Mouse (Mus musculus): ENCODE measurements around the gene Cpn1.

The Cpn1 gene

DNA sequence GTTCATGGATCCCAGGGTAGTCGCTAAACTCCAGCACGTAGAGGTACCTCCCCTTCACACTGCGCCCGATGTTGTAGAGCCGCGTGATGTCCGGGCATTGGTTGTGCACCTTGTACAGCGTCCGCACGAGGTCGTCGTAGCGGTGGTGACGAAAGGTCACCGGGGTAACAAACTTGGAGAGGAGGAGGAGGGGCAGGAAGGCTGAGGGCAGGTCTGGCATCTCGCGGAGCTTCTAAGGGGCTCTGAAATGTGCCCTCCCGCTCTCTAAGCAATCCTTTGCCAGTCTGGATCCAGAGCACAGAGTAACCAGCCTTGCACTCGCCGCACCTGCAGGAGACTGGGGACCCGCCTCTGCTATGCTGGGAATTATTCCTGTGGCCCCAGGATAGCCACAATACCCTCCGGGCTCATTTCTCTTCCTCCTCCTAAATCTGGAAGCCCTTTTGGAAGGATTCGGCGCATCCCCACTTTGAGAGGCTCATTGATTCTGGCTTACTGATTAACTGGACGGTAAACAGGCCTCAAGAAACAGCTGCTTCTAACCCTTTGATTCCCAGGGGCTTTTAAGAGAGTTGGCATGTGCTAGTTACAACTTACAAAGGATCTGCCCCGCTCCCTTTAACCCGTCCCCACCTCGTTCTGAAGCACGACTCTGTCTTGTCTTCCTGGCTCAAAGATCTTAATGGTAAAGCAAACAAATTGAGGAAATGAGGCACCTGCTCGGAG is at the start of gene Cpn1:
Gene Cpn1, minus strand, starts transcription at position 488 of the 726 bp plus-strand sequence.
- peak; percentile 77 for DNase-seq

DNA sequence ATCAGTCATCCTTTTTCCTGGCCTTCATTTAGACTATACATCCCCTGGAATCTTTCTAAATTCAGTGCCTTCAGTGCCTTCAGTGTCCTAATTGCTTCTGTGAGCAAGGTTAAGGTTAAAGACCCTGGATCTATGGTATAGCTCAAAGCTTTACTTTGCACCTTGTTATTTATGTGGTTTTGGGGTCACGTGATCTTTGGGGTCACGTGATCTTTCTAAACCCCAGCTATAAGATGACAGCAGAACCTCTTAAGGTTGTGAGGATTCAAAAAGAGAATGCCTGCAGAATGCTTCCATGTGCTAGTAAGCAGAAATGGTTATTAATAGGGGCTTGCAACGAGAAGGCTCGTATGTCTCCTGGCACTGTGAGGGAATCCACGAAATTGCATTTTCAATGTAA is 47.0 kb upstream of the Cpn1 start:
- no peak for DNase-seq

DNA sequence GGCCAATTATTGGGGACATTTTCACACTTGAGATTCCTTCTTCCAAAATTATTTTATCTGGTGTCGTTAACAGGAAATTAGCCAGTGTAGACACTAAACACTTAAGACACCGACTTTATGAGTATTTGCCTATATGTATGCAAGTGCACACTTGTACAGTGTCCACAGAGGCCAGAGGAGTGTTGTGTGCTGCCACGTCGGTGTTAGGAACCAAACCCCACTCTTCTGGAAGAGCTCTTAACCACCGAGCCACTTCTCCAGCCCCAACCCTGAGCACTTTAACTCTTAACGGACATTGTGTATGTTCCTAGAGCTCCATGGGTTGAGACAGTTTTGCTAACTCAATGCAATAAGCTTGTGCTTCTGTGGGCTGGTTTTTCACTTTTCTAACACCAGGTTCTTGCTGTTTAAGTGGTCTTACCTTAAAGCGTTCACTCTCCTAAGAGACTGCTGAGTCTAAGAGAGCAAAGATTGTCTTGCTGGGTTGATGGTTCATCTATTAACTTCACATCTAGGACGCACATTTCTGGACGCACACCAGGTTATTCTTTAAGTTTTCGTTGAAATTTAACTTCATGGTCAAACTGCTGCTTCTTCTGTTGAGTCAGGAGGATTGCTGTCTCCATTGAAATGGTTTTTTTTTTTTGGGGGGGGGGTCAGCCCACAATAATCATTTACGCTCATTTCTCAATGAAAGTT is 45.8 kb upstream of the Cpn1 start:
- peak; percentile 90 for DNase-seq

- DNase-seq, result no peak
Measured at GRCm38 (mm10) chr19:44030024-44030423, 43.7 kb upstream of the Cpn1 start.

DNA sequence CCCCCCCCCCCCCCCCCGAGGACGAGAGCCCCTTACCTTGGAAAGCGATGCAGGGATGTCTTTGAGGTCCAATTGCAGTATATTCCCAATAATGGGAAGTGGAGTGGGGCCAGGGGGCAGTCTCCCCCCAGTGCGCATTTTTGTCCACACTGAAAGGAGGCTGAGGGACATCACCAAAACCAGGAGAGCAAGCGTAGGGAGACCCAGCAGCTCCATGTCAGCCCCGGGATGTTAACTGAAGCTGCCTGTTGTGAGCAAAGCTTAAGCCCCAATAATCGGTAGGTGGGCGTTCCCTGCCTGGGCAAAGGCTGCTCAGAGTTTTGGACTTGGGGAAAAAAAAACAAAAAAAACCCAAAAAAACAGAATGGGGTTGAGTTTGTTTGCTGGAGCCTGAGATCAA is 42.6 kb upstream of the Cpn1 start, which contains the start of gene Cyp2c23:
Gene Cyp2c23, minus strand, starts transcription at position 237 of the 400 bp plus-strand sequence.
- DNase-seq, result no peak

GRCm38 (mm10) chr19:44026956-44027530 is 40.7 kb upstream of the Cpn1 start:
- DNase-seq, result peak; percentile 76

DNA sequence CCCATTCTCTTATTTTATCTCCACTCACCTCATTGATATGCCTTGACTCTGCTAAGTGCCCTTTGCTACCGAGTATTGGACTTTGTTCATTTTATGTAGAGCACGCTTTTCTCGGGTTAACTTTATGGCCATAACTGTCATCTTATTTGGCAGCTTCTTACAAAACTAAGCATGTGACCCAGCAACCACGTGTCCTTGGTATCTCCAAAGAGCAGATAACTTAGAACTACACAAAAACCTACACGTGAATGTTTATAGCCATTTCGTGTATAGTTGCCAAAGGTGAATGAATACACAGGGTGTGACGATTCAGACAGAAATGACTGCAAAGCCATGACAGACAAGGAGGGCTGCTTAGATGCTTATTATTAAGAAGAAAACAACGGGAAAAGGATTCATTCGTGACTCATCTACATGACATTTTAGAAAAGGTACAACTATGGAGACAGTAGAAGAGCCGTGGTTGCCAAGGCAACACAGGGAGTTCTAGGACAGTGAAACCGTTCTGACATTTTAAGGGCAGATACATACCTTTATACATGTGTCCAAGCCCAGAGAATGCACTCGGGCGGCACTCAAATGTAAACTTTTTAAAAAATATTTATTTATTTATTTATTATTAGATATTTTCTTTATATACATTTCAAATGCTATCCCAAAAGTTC is 38.7 kb upstream of the Cpn1 start:
- peak; percentile 61 for DNase-seq

GRCm38 (mm10) chr19:44023066-44023465 is 36.7 kb upstream of the Cpn1 start:
- no peak for DNase-seq

DNA sequence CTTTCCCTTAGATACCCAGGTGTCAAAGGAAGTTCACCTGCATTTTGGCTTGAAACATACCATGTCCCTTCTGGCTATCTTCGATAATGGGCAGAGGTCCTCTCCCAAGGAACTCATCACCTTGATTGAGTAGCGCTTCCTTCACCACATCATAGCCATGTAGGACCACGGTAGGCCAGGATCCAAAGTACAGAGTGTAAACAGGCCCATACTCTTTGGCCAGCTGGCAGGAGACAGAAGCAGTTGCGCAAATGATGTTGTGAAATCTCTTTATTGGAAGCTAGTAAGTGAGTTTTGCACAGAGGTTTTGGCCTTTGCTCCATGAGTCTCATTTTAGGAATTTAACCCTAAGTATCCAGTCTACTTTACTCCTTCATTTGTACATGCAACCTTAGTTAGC is 35.1 kb upstream of the Cpn1 start:
- peak; percentile 94 for DNase-seq

- DNase-seq, result no peak
Measured at GRCm38 (mm10) chr19:44019739-44020138, 33.4 kb upstream of the Cpn1 start.

DNA sequence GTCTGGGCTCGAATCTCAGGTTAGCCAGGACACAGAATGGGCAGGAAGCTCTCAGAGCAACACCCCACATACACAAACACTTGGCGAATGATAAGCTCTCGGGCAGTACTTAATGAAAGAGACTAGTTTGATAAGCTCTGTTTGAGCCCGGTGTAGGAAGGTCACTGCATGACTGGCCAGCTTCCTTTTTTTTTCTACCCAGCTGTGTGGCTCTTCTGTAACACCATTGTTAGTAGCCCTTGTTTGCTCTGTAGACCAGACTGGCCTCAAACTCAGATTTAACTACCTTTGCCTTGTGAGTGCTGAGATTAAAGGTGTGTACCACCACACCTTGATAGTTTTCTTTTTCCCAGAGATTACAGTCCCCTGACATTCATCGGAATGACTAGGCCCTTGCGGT is 27.5 kb upstream of the Cpn1 start:
- DNase-seq, result no peak

DNA sequence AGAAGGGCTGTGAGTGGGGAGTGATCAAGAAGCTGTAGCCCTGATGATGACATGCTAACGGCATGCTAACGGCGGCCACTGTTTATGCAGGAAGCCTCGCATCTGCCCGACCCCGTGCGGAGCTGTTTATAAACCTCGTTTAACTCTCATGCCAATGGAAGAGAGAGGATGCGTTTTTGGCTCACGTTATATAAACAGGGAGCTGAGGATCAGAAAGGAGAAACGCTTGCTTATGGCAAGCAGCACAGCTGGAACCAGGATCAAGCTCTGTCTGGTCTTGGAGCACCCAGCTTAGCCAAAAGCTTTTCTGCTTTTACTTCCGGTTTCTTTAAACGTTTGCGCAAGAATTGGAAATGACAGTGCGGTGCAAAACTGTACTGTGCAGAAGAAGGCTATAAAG is 22.4 kb upstream of the Cpn1 start:
- DNase-seq, result no peak

DNA sequence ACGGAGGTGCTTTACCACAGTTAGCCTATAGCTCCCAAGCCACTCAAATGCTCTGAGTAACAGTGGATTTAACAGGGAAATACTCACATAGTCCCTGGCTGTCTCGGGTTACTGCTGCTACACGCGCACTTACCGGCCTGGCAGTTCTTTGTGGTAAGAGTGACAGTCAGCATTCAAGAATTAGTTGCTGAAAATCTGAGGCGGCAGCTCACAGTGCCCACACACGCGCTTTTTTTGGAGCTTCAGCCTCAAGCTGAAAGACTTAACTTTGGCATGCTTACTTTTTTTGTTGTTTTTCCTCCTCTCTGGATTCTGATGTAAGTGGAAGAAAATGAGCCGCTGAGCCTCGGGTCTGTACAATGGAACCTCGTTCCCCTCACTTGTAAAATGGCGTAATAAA is 20.8 kb upstream of the Cpn1 start:
- DNase-seq, result no peak

DNA sequence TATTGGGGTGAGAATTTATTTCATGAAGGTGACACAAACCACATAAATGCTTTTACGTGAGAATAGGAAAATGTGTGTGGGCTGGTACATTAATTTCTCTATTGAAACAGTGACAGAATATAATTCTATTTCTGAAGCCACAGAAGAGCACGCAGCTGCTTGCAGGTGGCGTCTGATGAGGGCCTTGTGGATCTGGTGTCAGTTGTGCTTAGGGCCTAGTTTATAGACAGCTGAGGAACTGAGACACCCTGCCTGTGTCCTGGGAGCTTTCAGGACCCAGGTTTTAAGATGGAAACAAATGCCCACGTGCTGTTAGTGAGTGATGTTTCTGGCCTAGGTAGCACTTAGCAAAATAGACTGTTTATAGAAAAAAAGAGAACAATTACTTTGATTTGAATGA is 18.7 kb upstream of the Cpn1 start:
- DNase-seq, result no peak

GRCm38 (mm10) chr19:44004261-44004660 is 17.9 kb upstream of the Cpn1 start:
- DNase-seq, result peak; percentile 27

GRCm38 (mm10) chr19:44000720-44001119 is 14.4 kb upstream of the Cpn1 start:
- no peak for DNase-seq

- DNase-seq, result no peak
Measured at GRCm38 (mm10) chr19:44000061-44000460, 13.7 kb upstream of the Cpn1 start.

GRCm38 (mm10) chr19:43998802-43999527 is 12.6 kb upstream of the Cpn1 start:
- no peak for DNase-seq

DNA sequence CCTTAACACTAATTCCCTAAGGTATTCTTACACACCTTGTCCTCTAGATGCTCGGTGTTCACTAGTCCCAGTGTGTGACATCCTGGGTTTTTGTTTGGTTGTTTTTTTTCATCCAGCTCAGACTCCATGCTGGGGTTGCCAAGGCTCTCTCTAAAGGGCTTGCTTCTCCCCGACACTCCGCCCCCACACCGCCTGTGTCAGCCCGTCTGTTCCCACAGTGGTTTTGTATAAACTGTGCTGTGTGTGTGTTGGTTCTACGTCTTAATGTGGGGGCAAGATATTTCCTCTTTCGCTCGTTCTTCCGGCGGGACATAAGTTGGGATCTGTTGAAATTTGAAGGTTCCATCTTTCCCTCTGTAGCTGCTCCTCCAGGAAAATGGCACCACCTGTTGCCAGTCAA is 11.7 kb upstream of the Cpn1 start:
- no peak for DNase-seq

DNA sequence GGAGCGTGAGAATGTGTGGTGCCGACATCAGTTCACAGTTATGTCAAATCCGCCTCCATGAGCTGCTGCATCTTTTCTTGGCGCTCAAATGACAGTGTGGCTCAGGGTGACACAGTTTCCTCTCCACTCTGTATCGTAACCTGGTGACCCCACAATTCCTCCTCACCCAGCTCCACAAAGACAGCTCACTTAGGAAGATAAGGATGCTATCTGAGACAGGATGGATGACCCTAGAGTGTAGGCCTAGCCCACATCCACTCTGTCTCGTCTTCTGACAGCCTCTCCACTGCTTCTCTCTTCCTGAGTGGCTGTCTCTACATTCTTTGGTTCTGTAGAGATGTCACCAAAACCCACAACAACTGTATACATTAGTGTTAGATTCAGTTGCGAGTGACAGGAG is 9.1 kb upstream of the Cpn1 start:
- no peak for DNase-seq

DNA sequence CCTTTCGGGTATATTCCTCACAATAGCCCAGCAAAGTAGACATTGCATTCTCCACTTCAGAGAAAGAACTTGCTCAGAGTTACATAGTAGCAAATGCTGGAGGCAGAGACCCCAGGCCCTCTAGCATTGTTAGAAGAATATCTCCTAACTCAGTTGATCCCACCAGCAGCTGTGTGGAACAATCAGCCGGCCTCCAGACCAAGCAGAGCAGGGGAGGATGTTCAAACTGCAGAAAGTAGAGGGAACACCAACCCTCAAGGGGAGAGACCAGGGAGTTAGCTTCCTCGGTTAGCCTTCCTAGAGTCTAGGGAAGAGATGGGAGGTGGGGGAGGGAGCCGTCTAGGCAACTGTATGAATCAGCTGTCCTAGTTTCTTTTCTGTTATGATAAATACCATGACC is 6.1 kb upstream of the Cpn1 start:
- DNase-seq, result no peak

GRCm38 (mm10) chr19:43990362-43990761 is 4.0 kb upstream of the Cpn1 start:
- DNase-seq, result no peak

DNA sequence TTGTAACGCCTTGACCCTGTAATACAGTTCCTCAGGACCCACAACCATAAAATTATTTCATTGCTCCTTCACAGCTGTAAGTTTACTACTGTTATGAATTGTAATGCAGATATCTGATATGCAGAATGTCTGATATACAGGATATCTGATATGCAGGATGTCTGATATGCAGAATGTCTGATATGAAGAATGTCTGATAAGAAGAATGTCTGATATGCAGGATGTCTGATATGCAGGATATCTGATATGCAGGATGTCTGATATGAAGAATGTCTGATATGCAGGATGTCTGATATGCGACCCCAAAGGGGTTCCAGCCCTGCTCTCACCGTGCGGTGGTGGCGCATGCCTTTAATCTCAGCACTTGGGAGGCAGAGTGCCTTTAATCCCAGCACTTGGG is 4.4 kb downstream of the Cpn1 start:
- DNase-seq, result no peak
